Mouse (Mus musculus): Measurements from ENCODE around the gene Pdzk1.

Gene Pdzk1

GRCm38 (mm10) chr3:96838996-96839645, 10.0 kb downstream of the Pdzk1 start:
- DNase-seq: no peak

GRCm38 (mm10) chr3:96845191-96845590, 16.1 kb downstream of the Pdzk1 start:
- DNase-seq: no peak

- no peak for DNase-seq
These were observed 16.7 kb downstream of the Pdzk1 start for GRCm38 (mm10) chr3:96845806-96846205.

- DNase-seq: no peak
These were observed 17.9 kb downstream of the Pdzk1 start for GRCm38 (mm10) chr3:96846985-96847384.

- no peak for DNase-seq
These were observed 18.6 kb downstream of the Pdzk1 start for GRCm38 (mm10) chr3:96847661-96848060.

- no peak for DNase-seq
These were observed 19.4 kb downstream of the Pdzk1 start for GRCm38 (mm10) chr3:96848470-96848869.

- DNase-seq: no peak
These were observed 20.2 kb downstream of the Pdzk1 start for GRCm38 (mm10) chr3:96849168-96849727.

GRCm38 (mm10) chr3:96852561-96852960, 23.5 kb downstream of the Pdzk1 start:
- no peak for DNase-seq

- no peak for DNase-seq
These were observed 25.3 kb downstream of the Pdzk1 start for GRCm38 (mm10) chr3:96854376-96854775.

GRCm38 (mm10) chr3:96855833-96856232, 26.7 kb downstream of the Pdzk1 start:
- DNase-seq: no peak

GRCm38 (mm10) chr3:96860498-96860897, 31.4 kb downstream of the Pdzk1 start:
- no peak for DNase-seq

- no peak for DNase-seq
These were observed 38.8 kb downstream of the Pdzk1 start for GRCm38 (mm10) chr3:96867863-96868262.

- DNase-seq: no peak
These were observed 39.5 kb downstream of the Pdzk1 start for GRCm38 (mm10) chr3:96868566-96868965.

GRCm38 (mm10) chr3:96869091-96869490, 40.0 kb downstream of the Pdzk1 start:
- no peak for DNase-seq

- no peak for DNase-seq
These were observed 41.2 kb downstream of the Pdzk1 start for GRCm38 (mm10) chr3:96870270-96870669.

GRCm38 (mm10) chr3:96871070-96871469, 42.0 kb downstream of the Pdzk1 start:
- no peak for DNase-seq

- no peak for DNase-seq
These were observed 43.4 kb downstream of the Pdzk1 start for GRCm38 (mm10) chr3:96872501-96872900.

GRCm38 (mm10) chr3:96874808-96875571, 45.9 kb downstream of the Pdzk1 start:
- DNase-seq: no peak

- DNase-seq: no peak
These were observed 50.5 kb downstream of the Pdzk1 start for GRCm38 (mm10) chr3:96879536-96879935.

GRCm38 (mm10) chr3:96880385-96880784, 51.3 kb downstream of the Pdzk1 start:
- DNase-seq: no peak

GRCm38 (mm10) chr3:96881557-96881956, 52.5 kb downstream of the Pdzk1 start:
- DNase-seq: no peak

- DNase-seq: no peak
These were observed 53.2 kb downstream of the Pdzk1 start for GRCm38 (mm10) chr3:96882061-96882849.

- DNase-seq: no peak
These were observed 54.6 kb downstream of the Pdzk1 start for GRCm38 (mm10) chr3:96883690-96884089.
